Mouse (Mus musculus) MEL (cell line): ENCODE results near the gene 4933407L21Rik. TPM values are rescaled to one million over a fixed set of nuclear protein-coding genes. Genes with fewer than 3 reads are reported as not detected.

Experiments
- DNase-seq: peaks from one replicate; pipeline ENCODE4 v3.0.0; 2011; ENCODE audit warnings: low read depth, low spot score
- H3K27ac ChIP-seq: 2 replicates; pipeline ENCODE4 v1.5.1; 2012; ENCODE audit warnings: low read depth, mild to moderate bottlenecking, control low read depth, low read length, moderate library complexity; ENCODE audit not compliant: control insufficient read depth
- H3K27me3 ChIP-seq, 2 experiments: fragments of 150-350 bp in 1 of 2; sonication (generic) in 1 of 2; 2 replicates each; pipeline ENCODE4 v1.6.1; 2012; ENCODE audit warnings: low read length in 2 of 2, mild to moderate bottlenecking in 2 of 2, improper control_type of control experiment in 1 of 2, moderate library complexity in 1 of 2; ENCODE audit not compliant: insufficient read depth in 2 of 2, control insufficient read depth in 1 of 2
- H3K36me3 ChIP-seq, 2 experiments: 2 replicates each; pipeline ENCODE4 v1.6.1; 2012 to 2014; ENCODE audit warnings: low read length in 2 of 2, improper control_type of control experiment in 1 of 2, inconsistent platforms in 1 of 2, mild to moderate bottlenecking in 1 of 2; ENCODE audit not compliant: insufficient read depth in 2 of 2, control insufficient read depth in 1 of 2
- H3K4me1 ChIP-seq, 2 experiments: fragments of 150-350 bp in 1 of 2; sonication (generic) in 1 of 2; 2 replicates each; pipeline ENCODE4 v1.6.1; 2012; ENCODE audit warnings: low read length in 2 of 2, improper control_type of control experiment in 1 of 2, mild to moderate bottlenecking in 1 of 2; ENCODE audit not compliant: insufficient read depth in 2 of 2, control insufficient read depth in 1 of 2
- H3K4me3 ChIP-seq, 2 experiments: fragments of 150-350 bp in 1 of 2; sonication (generic) in 1 of 2; 2 replicates each; pipeline ENCODE4 v1.5.1; 2012; ENCODE audit warnings: low read depth in 2 of 2, low read length in 2 of 2, mild to moderate bottlenecking in 2 of 2, moderate library complexity in 2 of 2, control low read depth in 1 of 2, improper control_type of control experiment in 1 of 2; ENCODE audit not compliant: control insufficient read depth in 1 of 2, insufficient read depth in 1 of 2
- H3K79me2 ChIP-seq: 2 replicates; pipeline ENCODE4 v1.6.1; 2012; ENCODE audit warnings: mild to moderate bottlenecking, low read length, moderate library complexity; ENCODE audit not compliant: control insufficient read depth, poor library complexity, insufficient read depth
- H3K9ac ChIP-seq: 2 replicates; pipeline ENCODE4 v1.6.1; 2012; ENCODE audit warnings: low read depth, mild to moderate bottlenecking, control low read depth, low read length, moderate library complexity; ENCODE audit not compliant: control insufficient read depth, poor library complexity, severe bottlenecking
- H3K9me3 ChIP-seq: fragments of 150-350 bp; sonication (generic); replicated peaks from 2 replicates; pipeline ENCODE4 v1.6.1; 2012; ENCODE audit warnings: mild to moderate bottlenecking, low read length, improper control_type of control experiment, moderate library complexity; ENCODE audit not compliant: insufficient read depth
- BHLHE40 ChIP-seq: IDR thresholded peaks from 2 replicates; pipeline ENCODE4 v1.6.1; 2012; ENCODE audit warnings: low read depth, mild to moderate bottlenecking, inconsistent platforms, low read length, improper control_type of control experiment, borderline replicate concordance
- CHD1 ChIP-seq: IDR thresholded peaks from 2 replicates; pipeline ENCODE4 v1.6.1; 2012; ENCODE audit warnings: low read depth, mild to moderate bottlenecking, inconsistent platforms, low read length, improper control_type of control experiment
- ETS1 ChIP-seq: IDR thresholded peaks from 2 replicates; pipeline ENCODE4 v1.6.1; 2012; ENCODE audit warnings: low read depth, mild to moderate bottlenecking, inconsistent platforms, low read length, improper control_type of control experiment, moderate library complexity
- HCFC1 ChIP-seq: IDR thresholded peaks from 2 replicates; pipeline ENCODE4 v1.6.1; 2012; ENCODE audit warnings: low read depth, mild to moderate bottlenecking, inconsistent platforms, low read length, improper control_type of control experiment, moderate library complexity
- KAT2A ChIP-seq: conservative IDR thresholded peaks from 2 replicates; pipeline ENCODE4 v1.6.1; 2012; ENCODE audit warnings: low read depth, low read length, improper control_type of control experiment, inconsistent platforms
- MAFK ChIP-seq: IDR thresholded peaks from 2 replicates; pipeline ENCODE4 v1.6.1; 2011; ENCODE audit warnings: low read depth, mild to moderate bottlenecking, low read length, improper control_type of control experiment, borderline replicate concordance
- POLR2AphosphoS2 ChIP-seq: IDR thresholded peaks from 2 replicates; pipeline ENCODE4 v1.6.1; 2011; ENCODE audit warnings: low read length, improper control_type of control experiment
- SMC3 ChIP-seq: IDR thresholded peaks from 2 replicates; pipeline ENCODE4 v1.6.1; 2011; ENCODE audit warnings: low read depth, low read length, improper control_type of control experiment
- TAL1 ChIP-seq: IDR thresholded peaks from 2 replicates; pipeline ENCODE4 v1.6.1; 2012; ENCODE audit warnings: mild to moderate bottlenecking, inconsistent platforms, low read length, moderate library complexity, mixed read lengths
- ZMIZ1 ChIP-seq: IDR thresholded peaks from 2 replicates; pipeline ENCODE4 v1.6.1; 2012; ENCODE audit warnings: low read depth, mild to moderate bottlenecking, inconsistent platforms, low read length, improper control_type of control experiment, moderate library complexity
- ZNF384 ChIP-seq: IDR thresholded peaks from 2 replicates; pipeline ENCODE4 v1.6.1; 2012; ENCODE audit warnings: low read depth, mild to moderate bottlenecking, inconsistent platforms, low read length, improper control_type of control experiment
- polyA plus RNA-seq, 2 experiments: library from polyadenylated mRNA; stranded (reverse) in 1 of 2; unstranded in 1 of 2; fragments of >175 nt in 1 of 2; fragments of >200 nt in 1 of 2; gene quantifications; 2 replicates each; pipeline versions ENCODE4 v1.2.1 to v1.2.4; 2012; ENCODE audit warnings: low replicate concordance in 2 of 2, low read depth in 1 of 2; ENCODE audit not compliant: insufficient read length in 2 of 2, insufficient read depth in 1 of 2, missing spikeins in 1 of 2
- total RNA-seq: library from RNA; depleted of rRNA; stranded (reverse); fragments of 300-350 nt; gene quantifications from 2 replicates; pipeline ENCODE4 v1.2.3, GENCODE M21; 2012

4933407L21Rik gene
- total and polyA plus RNA-seq, 3 experiments: not detected

- no peaks in the 10 kb centered on the region for H3K9me3 ChIP-seq
- no peaks in the 10 kb centered on the region for H3K36me3 ChIP-seq
- H3K27ac ChIP-seq: no peak overlapping the region
- H3K4me1 ChIP-seq: no peaks in the 10 kb centered on the region
- H3K27me3 ChIP-seq: peaks cover 2% of the 10 kb centered on the region in 2 experiments; a peak in 2 of 4 replicates
- peak; percentile 22 for DNase-seq
- H3K4me3 ChIP-seq: no peak overlapping the region
- no peak overlapping the region for H3K9ac ChIP-seq
- TF ChIP-seq BHLHE40: no peak
- TF ChIP-seq ZNF384: no peak
- no peak for TF ChIP-seq HCFC1
- H3K79me2 ChIP-seq: no peaks in the 10 kb centered on the region
Measured at GRCm38 (mm10) chr1:85977709-85978108, 49.4 kb downstream of the 4933407L21Rik start.

- no peaks in the 10 kb centered on the region for H3K79me2 ChIP-seq
- no peaks in the 10 kb centered on the region for H3K4me1 ChIP-seq
- TF ChIP-seq MAFK (no peak), CHD1 (no peak), ETS1 (peak; percentile 39; the same call in 1 of the 2 replicates), ZMIZ1 (no peak), SMC3 (no peak), KAT2A (no peak)
- no peak overlapping the region for H3K27ac ChIP-seq
- H3K9ac ChIP-seq: no peak overlapping the region
- no peaks in the 10 kb centered on the region for H3K36me3 ChIP-seq
- no peaks in the 10 kb centered on the region for H3K9me3 ChIP-seq
- no peak overlapping the region for H3K4me3 ChIP-seq
- no peak for DNase-seq
- H3K27me3 ChIP-seq: peaks cover 0 to 6% of the 10 kb centered on the region in 2 experiments; a peak in 1 of 4 replicates
Measured at GRCm38 (mm10) chr1:85981738-85982357, 53.6 kb downstream of the 4933407L21Rik start.

GRCm38 (mm10) chr1:85985784-85986183 is 57.5 kb downstream of the 4933407L21Rik start:
- no peak overlapping the region for H3K9ac ChIP-seq

More at GRCm38 (mm10) chr1:85985784-85986183, 57.5 kb downstream of the 4933407L21Rik start:
- Histone ChIP-seq H3K27me3 (peaks cover 5 to 10% of the 10 kb centered on the region in 2 experiments), H3K79me2 (no peaks in the 10 kb centered on the region), H3K36me3 (no peaks in the 10 kb centered on the region)
- TF ChIP-seq POLR2AphosphoS2 (no peak), BHLHE40 (no peak), TAL1 (no peak), MAFK (no peak)
- TF ChIP-seq, all 39 proteins: peak for 0
- no peaks in the 10 kb centered on the region for H3K4me1 ChIP-seq
- H3K9me3 ChIP-seq: no peaks in the 10 kb centered on the region
- no peak overlapping the region for H3K4me3 ChIP-seq
- no peak overlapping the region for H3K27ac ChIP-seq
- DNase-seq: no peak
